Mouse (Mus musculus) heart, embryonic 10.5 days (tissue): Measurements from ENCODE around the gene Med13l. TPM values are rescaled to one million over a fixed set of nuclear protein-coding genes. Genes with fewer than 3 reads are reported as not detected.
A peak's percentile ranks its signal among the peaks of the same experiment; 100 is the strongest.

Source experiments
- DNase-seq: peaks from one replicate; pipeline ENCODE4 v3.0.0-alpha.2; 2017; ENCODE audit warnings: low spot score
- H3K27ac ChIP-seq: fragments of 300-500 bp; sonication (generic); 2 replicates; pipeline ENCODE4 v1.5.1; 2016; ENCODE audit warnings: mild to moderate bottlenecking
- H3K27me3 ChIP-seq: fragments of 300-500 bp; sonication (generic); 2 replicates; pipeline ENCODE4 v1.6.1; 2016; ENCODE audit warnings: mild to moderate bottlenecking; ENCODE audit not compliant: poor library complexity, insufficient read depth, severe bottlenecking
- H3K36me3 ChIP-seq: fragments of 300-500 bp; sonication (generic); 2 replicates; pipeline ENCODE4 v1.6.1; 2016; ENCODE audit warnings: mild to moderate bottlenecking, moderate library complexity
- H3K4me1 ChIP-seq: fragments of 300-500 bp; sonication (generic); 2 replicates; pipeline ENCODE4 v1.6.1; 2016; ENCODE audit warnings: mild to moderate bottlenecking
- H3K4me3 ChIP-seq: fragments of 300-500 bp; sonication (generic); 2 replicates; pipeline ENCODE4 v1.5.1; 2016; ENCODE audit warnings: mild to moderate bottlenecking, moderate library complexity
- H3K9me3 ChIP-seq: fragments of 300-500 bp; sonication (generic); 2 replicates; pipeline ENCODE4 v1.6.1; 2016; ENCODE audit warnings: mild to moderate bottlenecking, moderate library complexity
- WGBS: fragments of 180-500 bp; shearing (Covaris S2); methylation state at CpG from one replicate; pipeline ENCODE4 v1.1.7; 2016; 5-methylcytosine and 5-hydroxymethylcytosine counted together
- polyA plus RNA-seq: library from polyadenylated mRNA; unstranded; fragments of >200 nt; fragmentation: Nextera tagmentation; extraction: Ambion mirVana; gene quantifications from 2 replicates; pipeline ENCODE4 v1.2.1, GENCODE M21; 2016

Med13l gene
- polyA plus RNA-seq, 1 experiment from 2014 or later: 10.0 TPM

DNA sequence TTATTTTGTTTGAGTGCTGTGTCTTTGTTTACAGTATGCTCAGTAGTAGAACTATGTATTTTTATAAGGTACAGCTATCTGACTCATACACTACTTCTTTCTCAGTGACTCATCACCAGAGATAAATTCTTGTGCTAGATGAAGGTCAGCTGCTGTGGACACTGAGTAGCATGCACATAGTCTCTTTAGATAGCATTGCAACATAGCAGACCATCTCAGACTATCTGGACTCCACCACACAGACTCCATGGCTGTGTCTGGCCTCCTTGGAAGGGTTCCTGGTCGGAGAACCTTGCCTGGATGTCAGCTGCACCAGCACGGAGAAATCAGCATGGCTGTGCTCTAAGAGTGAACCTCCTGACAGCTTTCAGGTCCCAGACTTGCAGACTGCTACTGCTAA, 99.2 kb downstream of the Med13l start:
- WGBS: 44% methylated on average over 2 of the region's 2 CpGs
- Histone ChIP-seq H3K36me3 (no peaks in the 10 kb centered on the region), H3K27ac (no peak overlapping the region), H3K9me3 (no peaks in the 10 kb centered on the region), H3K4me1 (peaks cover 34% of the 10 kb centered on the region), H3K4me3 (no peak overlapping the region), H3K27me3 (no peaks in the 10 kb centered on the region)
- DNase-seq: no peak

GRCm38 (mm10) chr5:118661751-118662150, 101.3 kb downstream of the Med13l start:
- Histone ChIP-seq H3K4me1 (peaks cover 45% of the 10 kb centered on the region), H3K36me3 (no peaks in the 10 kb centered on the region; the same call in 1 of the 2 replicates), H3K4me3 (no peak overlapping the region), H3K27me3 (no peaks in the 10 kb centered on the region), H3K9me3 (no peaks in the 10 kb centered on the region), H3K27ac (no peak overlapping the region)
- DNase-seq: no peak
- 55% methylated on average over 5 of the region's 5 CpGs for WGBS

GRCm38 (mm10) chr5:118663999-118664398, 103.5 kb downstream of the Med13l start:
- peaks cover 64% of the 10 kb centered on the region for H3K4me1 ChIP-seq

GRCm38 (mm10) chr5:118665023-118665422, 104.5 kb downstream of the Med13l start:
- peaks cover 64% of the 10 kb centered on the region for H3K4me1 ChIP-seq
- H3K9me3 ChIP-seq: no peaks in the 10 kb centered on the region
- H3K4me3 ChIP-seq: no peak overlapping the region
- no peaks in the 10 kb centered on the region; the same call in 1 of the 2 replicates for H3K36me3 ChIP-seq
- no peaks in the 10 kb centered on the region for H3K27me3 ChIP-seq
- DNase-seq: no peak
- WGBS: 68% methylated on average over 8 of the region's 8 CpGs
- H3K27ac ChIP-seq: no peak overlapping the region

More at GRCm38 (mm10) chr5:118663999-118664398, 103.5 kb downstream of the Med13l start:
- Histone ChIP-seq H3K36me3 (no peaks in the 10 kb centered on the region; the same call in 1 of the 2 replicates), H3K27ac (no peak overlapping the region), H3K4me3 (no peak overlapping the region), H3K9me3 (no peaks in the 10 kb centered on the region), H3K27me3 (no peaks in the 10 kb centered on the region)
- no peak for DNase-seq
- WGBS: 82% methylated on average over 6 of the region's 6 CpGs

GRCm38 (mm10) chr5:118666437-118667207, 106.1 kb downstream of the Med13l start:
- H3K27me3 ChIP-seq: no peaks in the 10 kb centered on the region
- H3K4me3 ChIP-seq: peak overlapping the region; percentile 39; the same call in 1 of the 2 replicates
- H3K27ac ChIP-seq: peak overlapping the region; percentile 66; the same call in 1 of the 2 replicates
- no peaks in the 10 kb centered on the region for H3K9me3 ChIP-seq
- no peaks in the 10 kb centered on the region; the same call in 1 of the 2 replicates for H3K36me3 ChIP-seq
- peaks cover 65% of the 10 kb centered on the region for H3K4me1 ChIP-seq
- DNase-seq: no peak
- 46% methylated on average over 25 of the region's 25 CpGs for WGBS

DNA sequence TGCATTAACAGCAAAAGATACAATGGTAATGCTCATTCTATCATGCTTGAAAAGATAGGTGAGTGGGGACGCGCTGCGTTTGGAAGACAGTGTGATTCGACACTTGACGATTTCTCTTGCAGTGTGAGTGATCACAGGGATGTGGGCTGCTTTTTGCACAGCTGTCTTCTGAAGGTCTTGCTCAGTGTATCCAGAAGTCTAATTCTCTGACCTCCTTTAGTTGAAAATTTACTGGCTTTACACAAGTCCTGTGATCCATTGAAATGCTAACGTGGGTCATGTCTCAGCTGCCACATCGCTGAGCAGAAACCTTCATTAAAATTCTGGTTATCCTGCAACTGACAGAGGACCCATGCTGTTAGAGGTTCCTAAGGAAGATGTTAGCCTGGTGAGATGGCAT, 107.4 kb downstream of the Med13l start:
- no peak for DNase-seq
- H3K27me3 ChIP-seq: no peaks in the 10 kb centered on the region
- H3K27ac ChIP-seq: no peak overlapping the region
- no peaks in the 10 kb centered on the region for H3K9me3 ChIP-seq
- H3K4me1 ChIP-seq: peaks cover 72% of the 10 kb centered on the region
- H3K4me3 ChIP-seq: no peak overlapping the region
- no peaks in the 10 kb centered on the region; the same call in 1 of the 2 replicates for H3K36me3 ChIP-seq
- 42% methylated on average over 7 of the region's 7 CpGs for WGBS

GRCm38 (mm10) chr5:118668931-118669330, 108.5 kb downstream of the Med13l start:
- no peak for DNase-seq
- Histone ChIP-seq H3K36me3 (no peaks in the 10 kb centered on the region; the same call in 1 of the 2 replicates), H3K4me3 (no peak overlapping the region), H3K27me3 (no peaks in the 10 kb centered on the region), H3K27ac (no peak overlapping the region), H3K9me3 (no peaks in the 10 kb centered on the region), H3K4me1 (peaks cover 80% of the 10 kb centered on the region)
- 34% methylated on average over 2 of the region's 2 CpGs for WGBS

DNA sequence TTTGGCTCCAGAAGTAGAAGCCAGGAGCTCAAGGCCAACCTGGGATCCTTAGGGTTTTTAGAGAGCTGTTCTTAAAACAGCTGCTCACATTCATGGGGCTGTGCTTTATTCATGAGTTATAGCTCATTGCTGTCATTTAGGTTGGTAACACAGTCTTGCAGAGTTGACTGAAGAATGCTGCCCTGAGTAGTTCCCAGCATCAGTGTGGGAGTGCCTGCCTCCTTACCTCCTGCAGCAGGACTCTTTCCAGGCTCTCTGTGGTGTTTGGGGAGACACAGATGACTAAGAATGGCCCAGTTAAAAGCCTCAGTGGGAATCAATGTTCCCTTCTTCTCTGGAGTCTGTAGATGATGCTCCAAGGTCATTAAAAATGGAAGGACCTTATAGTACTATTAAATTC, 111.6 kb downstream of the Med13l start:
- Histone ChIP-seq H3K27ac (no peak overlapping the region), H3K4me3 (no peak overlapping the region), H3K4me1 (peaks cover 80% of the 10 kb centered on the region), H3K27me3 (no peaks in the 10 kb centered on the region), H3K9me3 (no peaks in the 10 kb centered on the region), H3K36me3 (no peaks in the 10 kb centered on the region)
- DNase-seq: no peak

DNA sequence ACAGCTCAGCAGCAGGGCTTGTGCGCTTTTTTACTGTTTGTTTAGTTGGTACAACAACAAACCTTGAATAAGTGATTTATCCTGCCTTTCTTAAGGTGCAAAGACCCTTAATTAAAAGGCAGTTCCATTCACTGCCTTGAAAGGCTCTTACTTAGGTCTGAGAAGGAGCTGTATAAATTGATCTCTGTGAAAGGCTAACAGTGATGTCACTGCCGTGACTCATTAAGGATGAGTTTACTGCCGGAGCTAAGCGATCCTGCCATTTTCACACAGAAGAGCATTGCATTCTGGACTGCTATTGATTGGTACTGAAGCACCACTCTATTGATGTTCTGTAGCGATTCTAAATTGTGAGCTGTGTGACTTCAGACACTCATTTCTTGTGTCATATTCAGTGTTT, 113.4 kb downstream of the Med13l start:
- Histone ChIP-seq H3K27ac (no peak overlapping the region), H3K9me3 (no peaks in the 10 kb centered on the region), H3K4me1 (peaks cover 75% of the 10 kb centered on the region), H3K36me3 (no peaks in the 10 kb centered on the region), H3K4me3 (no peak overlapping the region), H3K27me3 (no peaks in the 10 kb centered on the region)
- WGBS: 71% methylated on average over 5 of the region's 5 CpGs
- DNase-seq: no peak

GRCm38 (mm10) chr5:118674321-118674720, 113.8 kb downstream of the Med13l start:
- Histone ChIP-seq H3K4me1 (peaks cover 75% of the 10 kb centered on the region), H3K36me3 (no peaks in the 10 kb centered on the region), H3K9me3 (no peaks in the 10 kb centered on the region), H3K4me3 (no peak overlapping the region), H3K27me3 (no peaks in the 10 kb centered on the region), H3K27ac (peak overlapping the region; percentile 36; the same call in 1 of the 2 replicates)
- DNase-seq: no peak
- WGBS: 42% methylated on average over 3 of the region's 3 CpGs

DNA sequence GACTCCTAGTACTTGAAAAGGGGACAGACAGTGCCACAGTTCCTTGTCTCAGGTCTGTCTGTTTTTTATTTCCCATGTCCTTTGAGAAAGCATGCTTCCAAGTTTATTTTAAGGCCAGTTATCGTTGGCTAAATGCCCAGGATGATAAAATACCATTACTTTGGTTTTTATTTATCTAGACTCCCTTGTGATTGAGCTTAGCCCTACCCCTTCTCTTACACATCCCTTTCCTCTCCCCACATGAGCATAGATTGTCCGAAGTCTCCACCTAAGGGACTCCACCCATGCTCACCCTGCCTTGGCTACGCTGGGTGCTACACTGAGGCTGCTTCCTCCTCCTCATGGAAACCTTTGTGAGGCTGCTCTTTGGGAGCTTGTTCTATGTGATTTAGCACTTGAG, 115.2 kb downstream of the Med13l start:
- Histone ChIP-seq H3K27me3 (no peaks in the 10 kb centered on the region), H3K27ac (no peak overlapping the region), H3K4me3 (no peak overlapping the region), H3K9me3 (no peaks in the 10 kb centered on the region), H3K36me3 (peaks cover under 1% of the 10 kb centered on the region; the same call in 1 of the 2 replicates), H3K4me1 (peaks cover 79% of the 10 kb centered on the region)
- DNase-seq: no peak
- 65% methylated on average over 3 of the region's 3 CpGs for WGBS

DNA sequence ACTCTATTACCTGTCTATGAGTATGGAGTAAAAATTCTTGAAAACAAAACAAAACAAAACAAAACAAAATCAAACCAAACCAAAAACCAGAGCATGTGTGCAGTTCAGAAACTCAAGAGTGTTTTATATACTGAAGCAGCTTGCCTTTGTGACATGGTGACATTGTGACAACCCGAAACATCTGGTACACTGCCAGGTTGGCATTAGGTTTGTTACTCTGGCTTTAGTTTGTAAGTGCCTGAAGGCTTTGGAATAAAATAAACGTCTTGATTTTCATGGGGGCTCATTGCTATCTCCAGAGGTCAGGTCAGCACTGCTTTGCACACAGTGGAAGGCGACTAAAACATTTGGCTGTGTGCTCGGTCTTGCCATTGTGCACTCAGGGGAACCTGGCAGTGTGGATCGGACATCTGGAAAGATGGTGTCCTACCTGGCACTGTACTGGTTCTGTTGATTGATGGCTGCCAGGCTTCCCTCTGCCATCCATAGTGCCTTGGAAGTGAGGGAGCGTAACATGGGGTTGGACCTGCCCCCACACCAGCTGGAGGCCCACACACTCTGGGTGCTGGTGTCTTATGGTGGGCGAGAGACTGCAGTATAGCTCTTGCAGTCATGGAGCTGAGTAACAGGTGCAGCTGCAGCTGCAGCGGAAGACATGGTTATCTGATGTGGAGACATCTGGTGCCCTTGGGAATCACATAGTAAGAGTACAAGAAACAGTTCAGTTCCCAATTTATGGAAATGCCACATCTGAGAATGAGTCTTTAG, 115.9 kb downstream of the Med13l start:
- Histone ChIP-seq H3K4me3 (no peak overlapping the region), H3K4me1 (peaks cover 77% of the 10 kb centered on the region), H3K27me3 (no peaks in the 10 kb centered on the region), H3K36me3 (peaks cover 7% of the 10 kb centered on the region; the same call in 1 of the 2 replicates), H3K27ac (no peak overlapping the region), H3K9me3 (no peaks in the 10 kb centered on the region)
- 83% methylated on average over 8 of the region's 8 CpGs for WGBS
- DNase-seq: no peak

DNA sequence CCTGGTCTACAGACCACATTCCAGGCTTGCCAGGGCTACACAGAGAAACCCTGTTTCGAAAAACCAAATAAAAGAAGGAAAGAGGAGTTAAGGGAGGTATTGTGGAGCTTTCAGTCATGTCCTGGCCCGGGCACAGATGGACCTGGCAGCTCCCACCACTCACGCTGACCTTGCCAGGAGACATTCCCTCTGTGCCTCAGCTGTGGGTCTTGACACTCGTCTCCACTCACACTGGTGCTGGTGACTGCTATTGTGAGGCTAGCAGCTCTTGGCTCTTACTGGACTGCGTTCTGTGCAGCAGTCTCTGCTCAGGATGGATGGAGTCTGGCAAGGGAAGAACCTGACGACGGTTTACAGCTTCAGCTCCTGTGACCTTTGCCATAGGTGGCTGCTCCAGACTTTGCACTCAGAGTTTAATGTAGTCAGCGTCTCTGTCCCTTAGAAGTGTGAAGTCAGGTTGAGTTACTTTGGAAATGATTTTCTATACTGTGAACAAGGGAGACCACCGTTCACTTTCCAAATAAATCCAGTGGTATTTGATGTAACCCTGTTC, 118.9 kb downstream of the Med13l start:
- DNase-seq: no peak
- H3K36me3 ChIP-seq: peaks cover 17% of the 10 kb centered on the region
- 78% methylated on average over 9 of the region's 9 CpGs for WGBS
- no peak overlapping the region for H3K27ac ChIP-seq
- H3K4me1 ChIP-seq: peaks cover 51% of the 10 kb centered on the region
- no peaks in the 10 kb centered on the region for H3K27me3 ChIP-seq
- H3K4me3 ChIP-seq: no peak overlapping the region
- H3K9me3 ChIP-seq: no peaks in the 10 kb centered on the region
